Mouse (Mus musculus) heart, embryonic 11.5 days (tissue): ENCODE measurements around the gene Hormad2. TPM values are rescaled to one million over a fixed set of nuclear protein-coding genes. Genes with fewer than 3 reads are reported as not detected.

Experiments used
- ATAC-seq: fragments of 200-750 bp; cut with Nextera tagmentation; replicated peaks from 2 replicates; pipeline ENCODE4 v1.8.0; 2017; ENCODE audit warnings: moderate library complexity; ENCODE audit not compliant: insufficient number of reproducible peaks, low FRiP score, low TSS enrichment
- H3K27ac ChIP-seq: fragments of 300-500 bp; sonication (generic); 2 replicates; pipeline ENCODE4 v1.5.1; 2014; ENCODE audit warnings: mild to moderate bottlenecking, low read depth, low read length
- H3K27me3 ChIP-seq: fragments of 300-500 bp; sonication (generic); 2 replicates; pipeline ENCODE4 v1.6.1; 2014; ENCODE audit warnings: mild to moderate bottlenecking, low read length, mixed read lengths; ENCODE audit not compliant: control insufficient read depth, insufficient read depth
- H3K36me3 ChIP-seq: fragments of 300-500 bp; sonication (generic); 2 replicates; pipeline ENCODE4 v1.6.1; 2014; ENCODE audit warnings: mild to moderate bottlenecking, low read length, moderate library complexity, mixed read lengths; ENCODE audit not compliant: control insufficient read depth, insufficient read depth
- H3K4me1 ChIP-seq: fragments of 300-500 bp; sonication (generic); 2 replicates; pipeline ENCODE4 v1.6.1; 2014; ENCODE audit warnings: low read length; ENCODE audit not compliant: control insufficient read depth, insufficient read depth
- H3K4me2 ChIP-seq: fragments of 300-500 bp; sonication (generic); 2 replicates; pipeline ENCODE4 v1.6.1; 2014; ENCODE audit warnings: mild to moderate bottlenecking, moderate library complexity
- H3K4me3 ChIP-seq: fragments of 300-500 bp; sonication (generic); 2 replicates; pipeline ENCODE4 v1.5.1; 2014; ENCODE audit warnings: low read depth, low read length
- H3K9ac ChIP-seq: fragments of 300-500 bp; sonication (generic); 2 replicates; pipeline ENCODE4 v1.6.1; 2014; ENCODE audit warnings: mild to moderate bottlenecking, low read depth, low read length, moderate library complexity
- H3K9me3 ChIP-seq: fragments of 300-500 bp; sonication (generic); replicated peaks from 2 replicates; pipeline ENCODE4 v1.6.1; 2016; ENCODE audit warnings: low read length; ENCODE audit not compliant: control insufficient read depth
- WGBS: fragments of 180-500 bp; shearing (Covaris S2); extraction: QIAGEN DNeasy Blood & Tissue Kit; methylation state at CpG from one replicate; pipeline ENCODE4 v1.1.7; 2014; ENCODE audit not compliant: insufficient replicate concordance; 5-methylcytosine and 5-hydroxymethylcytosine counted together
- polyA plus RNA-seq: library from polyadenylated mRNA; unstranded; fragments of >200 nt; fragmentation: Nextera tagmentation; extraction: Ambion mirVana; gene quantifications from 2 replicates; pipeline ENCODE4 v1.2.1, GENCODE M21; 2014

The Hormad2 gene
- polyA plus RNA-seq, 1 experiment from 2014 or later: 0.82 TPM

DNA sequence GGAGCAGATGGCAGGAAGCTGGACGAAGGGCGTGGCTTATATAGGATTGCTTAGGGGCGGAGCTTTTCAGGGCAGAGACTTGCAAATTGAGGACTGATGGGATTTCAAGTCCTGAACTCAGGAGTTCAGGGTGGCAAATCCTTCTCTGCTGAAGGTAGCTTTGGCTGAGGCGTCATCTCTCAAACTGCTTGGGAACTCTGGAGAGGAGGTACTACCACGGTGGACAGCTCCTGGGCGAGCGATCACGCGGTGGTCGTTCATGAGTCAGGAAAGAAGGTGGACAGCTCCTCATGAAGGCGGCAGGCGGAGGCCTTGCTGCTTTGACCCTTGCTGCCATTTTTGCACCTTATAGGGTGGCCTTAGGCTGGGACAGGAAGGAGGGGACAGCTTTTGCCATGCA, 20.2 kb upstream of the Hormad2 start:
- Histone ChIP-seq H3K9ac (no peak overlapping the region), H3K36me3 (no peaks in the 10 kb centered on the region), H3K4me2 (no peak overlapping the region), H3K4me1 (no peaks in the 10 kb centered on the region), H3K9me3 (no peaks in the 10 kb centered on the region), H3K4me3 (no peak overlapping the region), H3K27me3 (peaks cover 9% of the 10 kb centered on the region; the same call in 1 of the 2 replicates), H3K27ac (no peak overlapping the region)
- no peak for ATAC-seq
- WGBS: 8% methylated on average over 12 of the region's 12 CpGs

DNA sequence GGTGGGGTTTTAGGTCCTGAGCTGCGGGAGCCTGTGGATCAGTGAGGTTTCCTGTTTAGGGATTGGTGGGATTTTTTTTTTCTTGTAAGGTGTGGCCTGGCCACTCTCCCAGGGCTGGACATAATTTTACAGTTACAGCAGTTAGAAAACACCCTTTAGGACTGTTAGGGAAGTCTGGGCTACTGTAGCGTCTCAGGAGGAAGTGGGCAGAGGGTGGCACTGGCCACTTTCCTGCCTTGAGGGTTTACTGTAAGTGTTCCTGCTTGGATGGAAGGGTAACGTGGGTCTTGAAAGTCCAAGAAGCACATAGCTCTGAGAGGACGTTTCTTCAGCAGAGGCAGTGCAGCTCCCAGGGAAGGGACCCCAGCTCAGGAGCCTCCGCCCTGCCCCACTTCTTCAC, 19.7 kb upstream of the Hormad2 start:
- ATAC-seq: no peak
- Histone ChIP-seq H3K36me3 (no peaks in the 10 kb centered on the region), H3K9me3 (no peaks in the 10 kb centered on the region), H3K4me3 (no peak overlapping the region), H3K27ac (no peak overlapping the region), H3K4me2 (no peak overlapping the region), H3K9ac (no peak overlapping the region), H3K4me1 (no peaks in the 10 kb centered on the region), H3K27me3 (peaks cover 9% of the 10 kb centered on the region; the same call in 1 of the 2 replicates)
- WGBS: 46% methylated on average over 5 of the region's 5 CpGs

DNA sequence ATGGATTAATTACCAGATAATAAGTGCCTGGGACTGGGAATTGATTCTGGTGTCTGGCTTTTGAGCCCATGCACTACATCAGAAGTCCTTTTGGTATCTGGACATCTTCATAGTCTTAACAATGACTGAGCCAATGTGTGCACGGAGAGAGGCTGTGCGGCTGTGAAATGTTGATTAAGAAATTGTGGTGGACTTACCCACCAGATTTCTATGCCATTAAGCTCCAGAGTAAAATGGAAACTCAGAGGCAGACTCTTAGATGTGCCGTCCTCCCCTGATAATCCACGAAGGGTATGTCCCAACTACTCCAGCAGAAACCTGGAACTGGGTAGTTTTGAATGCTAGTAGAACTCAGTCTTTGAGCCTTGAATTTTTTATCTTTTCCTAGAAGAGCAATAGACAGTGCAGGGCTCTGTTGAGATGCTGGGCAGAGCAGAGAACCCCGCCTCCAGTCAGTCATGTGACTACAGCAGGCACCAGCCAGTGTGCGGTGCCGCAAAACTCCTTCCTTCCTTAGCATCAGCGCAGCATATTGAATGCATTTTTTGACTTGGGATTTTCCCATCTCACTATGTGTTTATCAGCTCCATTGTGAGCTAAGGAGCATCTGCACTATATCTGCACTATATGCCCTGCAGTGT, 14.1 kb upstream of the Hormad2 start:
- Histone ChIP-seq H3K4me2 (no peak overlapping the region), H3K4me1 (no peaks in the 10 kb centered on the region), H3K9me3 (no peaks in the 10 kb centered on the region), H3K27ac (no peak overlapping the region), H3K27me3 (peaks cover 4% of the 10 kb centered on the region; the same call in 1 of the 2 replicates), H3K9ac (no peak overlapping the region), H3K4me3 (no peak overlapping the region), H3K36me3 (no peaks in the 10 kb centered on the region)
- WGBS: 73% methylated on average over 8 of the region's 8 CpGs
- ATAC-seq: no peak

DNA sequence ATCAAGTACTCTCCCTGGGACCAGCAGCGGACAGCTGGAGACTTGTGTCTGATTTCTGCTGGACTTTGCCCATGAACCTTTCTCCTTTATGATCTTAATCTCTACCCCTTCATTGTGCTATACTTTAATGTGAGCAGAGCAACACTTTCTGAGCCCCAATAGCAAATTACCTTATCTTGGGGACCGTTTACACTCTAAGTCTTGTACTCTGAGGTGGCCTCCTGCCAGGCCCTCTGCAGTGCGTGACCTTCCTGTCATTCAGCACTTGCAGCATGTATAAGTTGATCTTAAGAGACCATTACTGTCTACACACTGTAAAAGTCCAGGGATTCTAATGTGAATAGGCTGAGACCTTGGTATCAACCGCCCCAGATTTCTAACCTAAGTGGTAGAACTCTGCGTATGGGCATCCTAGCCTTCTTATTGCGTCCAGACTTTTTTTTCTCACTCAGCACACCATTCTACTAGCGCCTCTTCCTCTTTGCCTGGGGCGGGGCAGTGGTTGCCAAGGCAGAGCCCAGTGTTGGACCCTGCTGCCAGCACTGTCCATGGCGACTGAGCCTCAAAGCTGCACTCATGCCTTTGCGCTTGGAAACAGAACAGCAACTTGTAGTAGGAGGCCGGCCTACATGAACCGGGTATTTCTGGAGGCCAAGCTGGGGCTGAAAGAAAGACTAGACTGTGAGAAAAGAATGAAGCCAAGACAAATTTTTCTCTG, 11.7 kb upstream of the Hormad2 start:
- 78% methylated on average over 12 of the region's 12 CpGs for WGBS
- Histone ChIP-seq H3K9me3 (no peaks in the 10 kb centered on the region), H3K4me2 (no peak overlapping the region), H3K27ac (no peak overlapping the region), H3K9ac (no peak overlapping the region), H3K4me3 (no peak overlapping the region), H3K4me1 (no peaks in the 10 kb centered on the region), H3K27me3 (no peaks in the 10 kb centered on the region), H3K36me3 (no peaks in the 10 kb centered on the region)
- no peak for ATAC-seq

DNA sequence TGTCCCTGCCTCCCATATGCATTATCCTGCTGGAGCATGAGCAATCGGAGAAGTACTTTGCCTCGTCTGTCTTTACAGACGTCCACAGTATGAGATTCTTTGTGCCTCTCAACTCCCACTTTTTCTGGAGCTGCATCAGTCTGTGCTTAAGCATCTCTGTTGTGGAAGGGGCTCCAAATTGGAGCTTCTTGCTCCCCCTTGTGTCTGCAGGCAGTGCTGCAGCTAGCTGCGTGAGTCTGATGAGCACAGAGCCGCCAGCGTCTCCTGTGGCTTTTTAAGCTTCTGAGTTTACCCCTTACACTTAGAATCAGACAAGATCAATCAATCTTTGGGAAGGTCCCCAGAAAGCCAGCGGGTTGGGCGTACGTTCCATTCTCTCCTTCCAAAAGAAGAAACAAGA, 10.2 kb upstream of the Hormad2 start:
- H3K9me3 ChIP-seq: no peaks in the 10 kb centered on the region
- WGBS: 21% methylated on average over 9 of the region's 9 CpGs
- no peaks in the 10 kb centered on the region for H3K4me1 ChIP-seq
- no peak overlapping the region for H3K9ac ChIP-seq
- ATAC-seq: no peak
- H3K36me3 ChIP-seq: no peaks in the 10 kb centered on the region
- H3K27me3 ChIP-seq: no peaks in the 10 kb centered on the region
- H3K4me3 ChIP-seq: no peak overlapping the region
- H3K4me2 ChIP-seq: no peak overlapping the region
- H3K27ac ChIP-seq: no peak overlapping the region

DNA sequence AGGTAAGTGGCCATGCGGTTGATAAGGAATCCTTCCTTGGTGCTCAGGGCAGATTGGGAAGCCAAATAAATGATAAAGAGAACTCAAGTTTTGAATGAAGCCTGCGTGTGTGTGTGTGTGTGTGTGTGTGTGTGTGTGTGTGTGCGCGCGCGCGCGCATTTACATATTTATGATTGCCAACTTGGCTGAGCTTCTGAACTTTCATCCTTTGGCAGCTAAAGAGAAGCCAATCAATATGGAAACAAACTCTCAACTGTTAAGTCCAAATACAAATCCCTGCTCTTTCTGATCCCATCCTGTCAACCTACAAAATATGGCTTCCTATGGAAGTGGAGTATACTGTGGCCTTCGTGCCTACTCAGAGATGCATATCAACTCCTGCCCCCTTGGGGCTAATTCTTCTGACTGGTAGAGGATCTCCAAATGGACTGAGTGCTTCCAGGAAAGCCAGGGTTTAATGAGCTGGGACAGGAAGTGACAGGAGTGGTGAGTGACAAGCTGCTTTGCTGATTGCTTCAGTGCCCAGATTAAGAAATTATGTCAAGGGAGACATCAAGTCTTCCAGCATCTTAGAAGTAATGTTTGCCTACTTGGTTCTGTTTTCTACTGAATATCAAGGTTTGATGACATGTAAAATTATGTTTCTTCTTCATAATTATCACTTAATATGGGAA, 5.4 kb upstream of the Hormad2 start:
- Histone ChIP-seq H3K9ac (no peak overlapping the region), H3K9me3 (no peaks in the 10 kb centered on the region), H3K27ac (no peak overlapping the region), H3K4me2 (no peak overlapping the region), H3K4me1 (no peaks in the 10 kb centered on the region), H3K36me3 (no peaks in the 10 kb centered on the region), H3K4me3 (no peak overlapping the region), H3K27me3 (no peaks in the 10 kb centered on the region)
- WGBS: 88% methylated on average over 9 of the region's 9 CpGs
- no peak for ATAC-seq

DNA sequence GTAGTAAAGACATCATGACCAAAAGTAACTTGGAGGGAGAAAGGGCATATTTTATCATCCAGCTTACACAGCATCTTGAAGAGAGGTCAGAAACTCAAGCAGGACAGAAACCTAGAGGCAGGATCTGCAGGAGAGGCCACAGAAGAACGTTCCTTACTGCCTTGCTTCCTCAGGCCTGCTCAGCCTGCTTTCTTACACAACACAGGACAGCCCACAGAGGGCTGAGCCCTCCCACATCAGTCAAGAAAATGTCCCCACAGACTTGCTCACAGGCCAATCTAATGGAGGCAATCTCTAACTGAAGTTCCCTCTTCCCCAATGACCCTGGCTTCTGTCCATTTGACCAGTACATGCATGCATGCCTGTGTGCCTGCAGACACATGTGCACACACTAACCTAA, 1.4 kb upstream of the Hormad2 start:
- WGBS: 41% methylated on average over 1 of the region's 1 CpGs
- H3K4me3 ChIP-seq: no peak overlapping the region
- no peak for ATAC-seq

DNA sequence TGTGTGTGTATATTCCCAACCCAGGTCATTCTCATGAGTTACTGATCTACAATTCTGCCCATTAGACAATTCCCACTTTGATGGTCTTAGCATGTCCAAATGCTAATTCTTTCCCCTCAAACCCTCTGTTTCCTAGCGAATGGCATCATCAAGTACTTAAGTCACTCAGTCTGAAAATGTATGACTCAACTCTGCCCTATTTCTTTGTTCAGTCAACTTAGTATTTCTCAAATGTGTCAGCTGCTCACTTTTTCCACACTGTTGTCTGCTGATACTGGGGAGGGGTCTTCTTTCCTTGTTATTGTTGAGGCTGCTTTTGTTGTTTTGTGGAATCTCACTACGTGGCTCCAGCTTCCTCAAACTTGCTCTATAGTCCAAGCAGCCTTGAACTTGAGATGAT, 2.7 kb downstream of the Hormad2 start:
- 60% methylated on average over 2 of the region's 2 CpGs for WGBS

More for the DNA sequence above, 1.4 kb upstream of the Hormad2 start:
- Histone ChIP-seq H3K36me3 (no peaks in the 10 kb centered on the region), H3K4me1 (no peaks in the 10 kb centered on the region), H3K9me3 (no peaks in the 10 kb centered on the region), H3K27me3 (no peaks in the 10 kb centered on the region), H3K4me2 (no peak overlapping the region), H3K27ac (no peak overlapping the region), H3K9ac (no peak overlapping the region)

More for the DNA sequence above, 2.7 kb downstream of the Hormad2 start:
- ATAC-seq: no peak
- Histone ChIP-seq H3K27ac (no peak overlapping the region), H3K36me3 (no peaks in the 10 kb centered on the region), H3K9ac (no peak overlapping the region), H3K4me2 (no peak overlapping the region), H3K4me1 (no peaks in the 10 kb centered on the region), H3K9me3 (no peaks in the 10 kb centered on the region), H3K4me3 (no peak overlapping the region), H3K27me3 (no peaks in the 10 kb centered on the region)
